Mouse (Mus musculus) neutrophil, adult 5-6 weeks (primary cell): ENCODE data around the gene Pfn1. TPM values are rescaled to one million over a fixed set of nuclear protein-coding genes. Genes with fewer than 3 reads are reported as not detected.

Source experiments
- ATAC-seq: fragments of 151-379, 151-347 bp; 2 replicates; pipeline ENCODE4 v1.8.0; 2017; ENCODE audit warnings: mild to moderate bottlenecking, moderate TSS enrichment; ENCODE audit not compliant: insufficient number of reproducible peaks, poor library complexity, low FRiP score, severe bottlenecking; ENCODE audit errors: extremely low read depth
- total RNA-seq: library from RNA; stranded (forward); fragments of 200-1000 nt; gene quantifications from 2 replicates; pipeline ENCODE4 v1.2.3, GENCODE M21; 2017

Gene Pfn1
- total RNA-seq, 1 experiment from 2014 or later, result 683 TPM

DNA sequence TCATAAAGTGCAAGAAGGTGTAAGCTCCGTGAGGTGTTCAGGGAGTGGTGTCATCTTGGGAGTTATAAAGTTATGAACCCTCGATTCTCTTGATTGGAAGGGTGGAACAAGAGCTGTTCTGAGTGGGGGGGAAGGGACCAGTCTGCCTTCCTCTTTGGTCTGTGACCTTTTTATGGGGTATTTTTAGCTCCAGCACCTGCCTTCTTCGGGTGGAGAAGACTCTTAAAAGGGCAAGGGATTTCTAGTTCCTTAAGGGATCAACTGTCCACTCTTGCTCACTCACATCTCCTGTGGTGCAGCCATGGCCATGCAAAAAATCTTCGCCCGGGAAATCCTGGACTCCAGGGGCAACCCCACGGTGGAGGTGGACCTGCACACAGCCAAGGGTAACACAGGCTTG, 3.1 kb upstream of the Pfn1 start:
- no peak for ATAC-seq

DNA sequence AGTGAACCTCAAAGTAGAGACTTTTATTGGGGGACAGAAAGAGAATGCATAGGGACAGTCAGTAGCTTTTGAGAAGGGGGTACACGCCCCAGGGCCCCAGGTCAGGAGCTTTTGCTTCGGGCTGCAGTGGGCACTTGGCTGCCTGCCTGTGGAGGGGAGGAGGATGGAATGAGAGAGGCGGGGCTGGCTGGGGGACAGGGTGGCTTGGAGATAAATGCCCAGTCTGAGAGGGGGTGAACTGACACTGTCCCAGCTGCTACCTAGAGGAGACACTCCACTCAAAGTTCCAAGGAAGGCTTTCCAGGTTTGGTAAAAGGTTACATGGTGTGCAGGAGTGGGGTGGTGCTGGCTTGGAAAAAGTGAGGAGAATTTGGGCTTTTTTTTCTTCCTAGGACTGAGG, 2.5 kb upstream of the Pfn1 start, which contains the start of gene Eno3:
TSS of gene Eno3 (plus strand) at position 239 of the 400 bp plus-strand sequence.
- ATAC-seq, result no peak

DNA sequence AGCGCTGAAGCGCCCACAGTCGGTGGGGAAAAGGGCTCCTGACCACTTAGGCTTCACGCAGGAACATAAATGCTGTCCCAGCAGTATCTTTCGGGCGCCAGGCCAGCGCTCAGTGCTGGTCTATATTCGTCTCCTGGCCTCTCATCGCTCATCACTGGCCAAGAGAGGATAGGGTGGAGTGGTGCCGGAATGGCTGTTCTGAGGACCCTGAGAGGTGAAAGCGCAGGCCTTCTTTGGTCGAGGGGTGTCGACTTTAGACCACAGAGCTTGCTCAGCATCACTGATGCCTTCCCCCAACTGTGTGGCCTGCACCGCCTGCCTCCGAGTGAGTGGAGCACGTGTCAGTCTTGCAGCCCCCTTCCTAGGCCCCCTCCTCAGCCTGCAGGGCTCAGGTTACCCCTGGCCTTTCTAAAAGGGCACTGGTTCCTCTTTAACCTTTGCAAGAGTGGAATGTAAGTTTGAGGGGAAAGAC, 2.0 kb upstream of the Pfn1 start:
- no peak for ATAC-seq

DNA sequence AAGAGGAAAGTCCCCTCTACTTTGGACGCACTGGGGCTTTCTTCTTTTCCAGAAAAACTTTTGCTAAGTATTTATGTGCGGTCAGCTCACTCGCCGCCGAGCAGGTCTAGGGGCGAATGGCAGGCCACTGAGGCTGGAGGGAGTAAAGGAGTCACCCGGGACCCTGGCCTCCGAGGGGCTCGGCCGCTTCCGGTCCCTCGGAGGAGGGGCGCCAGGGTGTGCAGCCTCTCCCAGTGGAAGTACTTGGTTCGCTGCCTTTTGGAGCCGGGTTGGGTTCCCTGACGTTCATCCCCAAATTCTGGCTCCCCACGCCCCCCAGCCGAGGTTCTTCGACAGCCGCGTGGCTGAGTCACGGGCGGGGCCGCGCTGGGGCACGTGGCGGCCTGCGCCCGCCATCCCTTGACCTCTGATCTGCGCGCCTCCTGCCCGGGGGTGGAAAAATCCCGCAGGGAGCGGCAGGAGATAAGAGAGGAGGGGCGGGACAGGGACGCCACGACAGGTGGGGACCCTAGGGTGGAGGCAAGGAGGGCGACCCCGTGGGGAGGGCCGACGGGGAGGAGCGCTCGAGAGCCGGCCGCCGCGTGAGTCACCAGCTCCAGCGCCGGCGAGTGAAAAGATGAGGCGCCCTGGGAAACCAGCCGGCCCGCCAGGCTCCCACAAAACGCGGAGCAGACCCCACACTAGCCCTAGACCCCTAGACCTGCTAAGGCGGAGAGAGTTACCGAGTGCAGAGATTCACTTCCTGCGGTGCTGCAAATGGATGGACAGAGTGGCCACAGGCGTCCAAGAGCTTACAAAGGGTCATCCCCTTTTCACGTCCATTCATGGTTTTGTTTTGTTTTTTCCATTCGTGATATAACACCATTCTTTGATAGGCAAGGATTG, 1.4 kb upstream of the Pfn1 start:
- ATAC-seq, result no peak

DNA sequence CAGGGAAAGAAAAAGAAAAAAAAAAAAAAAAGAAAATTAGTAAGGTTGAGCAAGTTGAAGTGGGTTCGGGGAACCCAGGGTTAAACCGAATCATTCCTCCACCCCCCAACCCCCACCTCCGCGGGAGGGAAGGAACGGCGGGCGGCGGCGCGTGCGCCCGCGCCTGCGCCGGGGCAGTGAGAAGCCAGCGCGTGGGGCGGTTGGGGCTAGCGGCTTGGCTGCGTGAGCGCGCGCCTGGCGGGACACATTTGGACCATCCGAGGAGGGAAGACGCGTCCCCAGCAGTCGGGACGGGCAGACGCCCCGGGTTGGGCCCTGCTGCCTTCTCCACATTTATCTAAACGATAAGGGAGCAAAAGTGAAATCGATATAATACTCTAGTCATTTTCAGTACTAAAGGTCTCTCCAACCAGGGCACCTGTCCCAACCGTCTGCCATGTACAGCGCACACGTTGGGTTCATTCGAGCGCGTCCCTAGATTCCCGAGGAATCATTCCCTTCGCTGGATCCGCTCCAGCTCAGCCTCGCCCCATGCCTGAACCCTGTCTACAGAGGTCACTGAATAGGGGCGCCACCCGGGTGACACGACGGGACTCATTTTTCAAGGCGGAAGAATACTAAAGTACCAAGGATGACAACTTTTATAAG, 603 bp upstream of the Pfn1 start:
- no peak for ATAC-seq

DNA sequence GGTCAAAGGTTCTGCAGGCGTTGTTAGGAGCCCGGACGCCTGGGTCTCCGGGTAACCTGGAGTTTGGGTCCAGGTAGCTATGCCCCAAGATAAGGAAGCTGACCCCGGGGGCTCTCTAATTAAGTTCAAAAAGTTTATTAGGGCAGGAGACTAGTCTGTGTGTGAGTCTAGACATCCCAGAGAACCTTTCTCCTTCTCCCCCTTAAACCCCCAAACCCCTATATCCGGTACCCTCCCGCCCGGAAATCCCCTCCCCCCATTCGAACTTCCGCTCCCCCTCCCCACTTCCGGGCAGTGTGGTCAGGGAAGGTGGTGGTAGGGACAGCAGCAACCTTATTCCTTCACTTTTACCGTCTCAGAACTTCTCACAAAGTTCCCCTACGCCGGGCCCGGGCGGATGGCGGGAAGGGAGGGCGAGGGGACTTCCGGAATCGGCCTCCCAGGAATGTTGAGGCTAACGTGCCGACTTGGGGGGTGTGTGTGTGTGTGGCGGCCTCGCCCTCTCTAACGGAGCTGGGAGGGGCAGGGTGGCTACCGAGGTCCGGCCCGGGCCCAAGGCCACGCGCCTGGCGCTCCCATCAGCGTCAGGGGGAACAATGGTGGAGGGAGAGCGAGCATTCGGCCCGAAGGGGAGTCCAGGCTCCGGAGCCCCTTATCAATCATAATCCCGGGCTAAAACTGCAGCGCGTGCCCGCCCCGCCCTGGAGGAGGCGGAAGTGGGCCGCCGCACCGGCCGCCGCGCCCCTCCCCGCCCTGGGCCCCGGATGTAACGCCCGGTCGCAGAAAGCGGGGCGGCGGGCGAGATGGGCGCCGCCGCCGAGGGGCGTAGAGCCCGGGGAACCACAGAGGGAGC, 873 bp downstream of the Pfn1 start:
- ATAC-seq, result no peak

DNA sequence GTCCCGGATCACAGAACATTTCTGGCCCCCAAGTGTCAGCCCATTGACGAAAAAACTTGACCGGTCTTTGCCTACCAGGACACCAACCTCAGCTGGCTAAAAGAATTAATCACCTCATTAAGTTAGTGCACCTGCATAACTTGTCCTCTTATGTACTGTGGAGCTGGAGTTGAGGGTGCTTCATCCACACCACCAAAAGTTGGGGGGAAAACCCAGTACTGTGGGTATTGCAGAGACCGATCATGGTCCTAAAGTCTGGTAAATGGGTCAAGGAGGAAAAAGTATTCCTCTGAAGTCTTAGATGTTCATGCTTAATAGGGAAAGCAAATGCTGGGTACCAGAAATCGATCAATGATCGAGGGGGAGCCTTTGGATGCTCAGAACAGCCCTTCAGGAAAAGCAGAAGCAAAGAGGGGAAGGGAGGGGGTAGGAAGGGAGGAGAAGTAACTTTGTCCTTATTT, 1.5 kb downstream of the Pfn1 start:
- ATAC-seq, result peak; percentile 14; the same call in 1 of the 2 replicates

DNA sequence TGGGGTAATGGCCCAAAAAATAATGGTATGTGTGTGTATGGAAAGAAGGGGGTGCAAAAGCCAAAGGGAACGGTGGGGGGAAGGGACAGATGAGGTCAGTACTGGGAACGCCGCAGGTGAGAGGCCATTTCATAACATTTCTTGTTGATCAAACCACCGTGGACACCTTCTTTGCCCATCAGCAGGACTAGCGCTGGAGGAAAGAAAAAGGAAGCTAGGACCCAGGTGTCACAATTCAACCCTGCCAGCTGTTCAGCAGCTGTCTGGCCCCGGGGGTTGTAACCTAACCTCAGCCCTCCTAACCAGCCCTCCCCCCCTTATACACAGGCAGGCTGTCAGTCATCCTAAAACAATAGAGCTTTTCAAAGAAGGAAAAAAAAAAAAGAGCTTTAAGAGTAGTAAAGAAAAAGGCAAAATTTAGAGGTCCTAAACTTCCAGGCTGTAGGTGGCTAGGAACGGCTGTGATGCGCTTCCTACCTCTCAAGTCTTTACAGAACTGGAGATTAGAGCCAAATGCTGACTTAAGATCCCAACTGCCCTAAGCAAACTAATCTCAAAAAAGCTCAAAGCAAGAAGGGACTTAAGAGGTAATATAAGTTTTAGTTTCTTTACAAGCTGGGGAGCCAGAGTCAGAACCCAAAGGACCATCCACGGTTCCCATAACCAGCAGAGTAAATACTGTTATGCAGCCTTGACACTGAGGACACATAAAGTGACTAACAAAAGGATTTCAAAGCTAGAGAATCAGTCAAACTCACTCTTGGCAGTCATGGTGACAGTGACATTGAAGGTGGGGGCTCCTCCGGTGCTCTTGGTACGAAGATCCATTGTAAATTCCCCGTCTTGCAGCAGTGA, 2.2 kb downstream of the Pfn1 start:
- ATAC-seq, result no peak

DNA sequence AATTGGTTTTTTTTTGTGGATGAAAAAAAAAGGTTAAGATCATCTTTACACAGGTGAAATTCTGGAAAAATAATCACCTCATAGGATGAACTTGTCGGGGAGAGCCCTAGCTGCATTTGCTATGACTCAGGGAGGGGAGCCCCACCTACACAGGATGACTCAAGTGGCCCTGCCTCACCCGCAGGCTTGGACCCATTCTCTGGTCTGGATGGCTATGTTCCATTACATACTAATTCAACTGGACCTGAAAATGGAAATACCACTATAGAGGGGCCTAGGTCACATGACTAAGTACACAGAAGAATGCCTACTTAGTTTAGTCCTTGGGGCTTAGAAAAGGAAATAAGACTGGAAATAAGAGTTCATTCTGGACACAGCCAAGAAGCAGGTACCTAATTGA, 3.1 kb downstream of the Pfn1 start:
- ATAC-seq, result no peak

DNA sequence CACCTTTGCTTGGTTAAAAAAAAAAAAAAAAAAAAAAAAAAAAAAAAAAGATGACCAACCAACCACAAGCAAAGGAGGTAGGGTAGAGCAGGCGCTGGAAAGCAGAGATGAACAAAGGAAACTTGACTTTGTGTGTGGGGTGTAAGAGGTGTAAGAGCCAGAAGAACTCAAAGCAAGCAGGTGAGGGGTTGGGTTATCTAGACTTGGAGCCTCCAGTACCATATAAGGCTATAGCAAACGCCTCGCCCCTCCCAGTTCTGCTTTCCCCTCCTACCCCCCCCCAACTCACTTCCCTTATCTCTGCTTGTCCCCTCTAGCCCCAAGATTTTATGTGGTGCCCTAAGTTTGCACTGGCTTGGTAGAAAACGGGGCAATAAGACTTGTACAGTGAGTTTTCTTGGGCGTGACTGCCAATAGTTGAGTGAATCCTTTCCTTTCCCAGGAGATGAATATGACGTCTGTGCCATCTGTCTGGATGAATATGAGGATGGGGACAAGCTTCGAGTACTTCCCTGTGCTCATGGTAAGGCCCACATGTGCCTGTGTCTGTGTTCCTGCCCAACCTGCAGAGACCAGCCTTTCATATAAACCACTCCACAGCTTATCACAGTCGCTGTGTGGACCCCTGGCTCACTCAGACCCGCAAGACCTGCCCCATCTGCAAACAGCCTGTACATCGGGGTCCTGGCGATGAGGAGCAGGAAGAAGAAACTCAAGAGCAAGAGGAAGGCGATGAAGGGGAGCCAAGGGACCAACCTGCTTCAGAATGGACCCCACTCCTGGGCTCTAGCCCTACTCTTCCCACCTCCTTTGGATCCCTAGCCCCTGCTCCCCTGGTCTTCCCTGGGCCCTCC, 3.9 kb downstream of the Pfn1 start:
- ATAC-seq, result peak; percentile 31; the same call in 1 of the 2 replicates

DNA sequence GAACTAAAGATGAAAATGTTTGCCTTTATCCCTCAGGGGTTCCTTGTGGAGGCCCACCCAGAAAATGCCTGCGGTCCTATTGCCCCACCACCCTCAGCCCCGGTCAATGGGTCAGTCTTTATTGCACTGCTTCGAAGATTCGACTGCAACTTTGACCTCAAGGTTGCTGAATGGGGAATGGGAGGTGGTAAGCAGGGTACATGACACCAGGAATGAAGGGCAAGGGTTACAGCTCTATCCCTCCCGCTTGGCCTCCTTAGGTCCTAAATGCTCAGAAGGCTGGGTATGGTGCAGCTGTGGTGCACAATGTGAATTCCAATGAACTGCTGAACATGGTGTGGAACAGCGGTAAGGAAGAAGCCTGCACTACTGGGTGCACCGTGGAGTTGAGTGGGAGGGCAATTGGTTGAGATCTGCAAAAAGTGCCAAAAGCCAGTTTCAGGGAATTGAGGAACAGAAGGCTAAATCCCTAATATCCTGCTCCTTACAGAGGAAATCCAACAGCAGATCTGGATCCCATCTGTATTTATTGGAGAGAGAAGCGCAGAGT, 5.2 kb downstream of the Pfn1 start:
- no peak for ATAC-seq

DNA sequence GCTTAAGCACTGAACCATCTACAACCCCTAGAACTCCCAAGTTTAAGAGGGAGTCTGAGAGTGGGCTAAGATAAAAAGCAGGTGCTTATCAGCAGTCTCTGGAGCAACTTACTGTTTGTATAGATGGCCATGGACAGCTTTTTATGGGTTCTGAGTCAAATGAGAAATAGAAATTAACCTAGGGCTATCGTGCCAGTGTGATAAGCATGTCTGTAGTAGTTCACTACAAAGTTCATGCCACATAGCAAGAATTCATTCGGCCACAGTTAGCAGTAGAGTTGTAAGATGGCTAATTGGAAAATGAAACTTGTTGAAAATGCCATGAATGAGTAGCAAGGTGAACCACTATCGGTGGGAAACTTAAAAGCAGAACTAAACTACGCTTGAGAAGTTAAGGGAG, 5.9 kb downstream of the Pfn1 start:
- ATAC-seq, result no peak

DNA sequence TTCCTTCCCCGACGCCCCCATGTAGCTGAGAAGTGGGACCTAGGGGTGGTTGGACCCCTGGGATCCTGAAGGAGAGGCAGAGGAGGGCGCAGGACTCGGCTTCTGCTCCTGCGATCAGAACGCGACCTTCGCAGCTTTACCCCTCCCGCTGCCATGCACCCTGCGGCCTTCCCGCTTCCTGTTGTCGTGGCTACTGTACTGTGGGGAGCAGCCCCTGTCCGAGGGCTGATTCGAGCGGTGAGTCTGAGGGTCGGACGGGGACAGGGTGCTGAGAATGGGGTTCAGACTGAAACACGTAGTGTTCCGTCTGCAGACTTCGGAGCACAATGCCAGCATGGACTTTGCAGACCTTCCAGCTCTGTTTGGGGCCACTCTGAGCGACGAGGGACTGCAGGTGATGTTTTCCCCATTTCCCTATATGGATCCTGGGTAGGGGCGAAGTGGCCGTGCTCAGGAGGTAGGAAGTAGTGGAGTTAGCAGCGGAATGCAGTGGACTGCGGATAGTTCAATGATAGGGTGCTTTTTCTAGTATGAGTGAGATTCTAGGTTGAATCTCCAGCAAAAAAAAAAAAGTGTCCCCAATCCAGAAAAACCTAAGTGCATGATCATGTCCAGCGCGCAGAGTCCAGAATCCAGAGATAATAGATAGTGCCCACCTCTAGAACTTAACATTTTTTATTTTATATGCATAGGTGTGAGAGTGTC, 6.6 kb downstream of the Pfn1 start:
- ATAC-seq, result no peak

DNA sequence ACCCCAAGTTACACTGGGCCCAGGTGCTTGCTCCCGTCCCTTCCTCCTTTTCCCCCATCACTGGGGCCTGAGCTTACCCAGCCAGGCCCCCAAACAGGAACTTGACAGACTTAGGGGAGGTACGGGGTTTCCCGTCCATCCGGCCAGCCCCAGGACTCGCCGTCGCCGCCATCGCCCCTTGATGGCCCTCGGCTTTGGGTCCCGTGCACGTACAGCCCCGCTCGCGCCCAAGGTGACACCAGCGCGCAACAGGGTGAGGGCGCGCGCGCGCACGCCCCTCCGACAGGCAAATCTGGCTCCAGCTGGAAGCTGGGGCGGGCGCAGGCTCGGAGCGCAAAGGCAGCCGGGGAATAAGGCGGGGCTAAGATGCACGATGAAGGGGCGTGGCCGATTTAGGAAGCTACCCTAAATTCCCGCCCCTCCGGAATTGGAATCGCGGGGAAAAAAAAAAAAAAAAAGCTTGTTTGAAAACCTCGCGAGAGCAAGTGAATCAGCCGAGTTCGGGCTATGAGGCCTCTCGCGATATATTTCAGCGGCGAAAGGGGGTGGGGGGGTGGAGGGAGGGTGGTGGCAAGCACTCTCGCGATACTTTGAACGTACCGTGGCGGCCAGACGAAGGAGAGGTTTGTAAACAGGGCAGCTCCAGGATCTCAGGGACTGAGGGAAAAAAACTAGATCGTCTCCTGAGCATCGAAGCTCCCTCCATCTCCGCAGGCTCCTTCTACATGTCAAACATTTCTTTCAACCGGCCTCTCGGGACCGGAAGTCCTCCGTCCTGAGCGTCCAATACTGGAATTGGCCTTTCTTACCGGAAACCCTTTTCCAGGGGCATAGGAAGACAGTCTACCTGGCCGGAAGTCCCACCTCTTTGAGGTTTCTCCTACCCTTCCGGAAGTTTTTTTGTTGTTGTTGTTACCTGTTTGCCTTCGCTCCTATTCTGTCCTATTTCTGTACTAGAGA, 7.5 kb downstream of the Pfn1 start, which contains the start of the genes Rnf167 and Slc25a11:
TSS of gene Rnf167 (plus strand) at position 545 of the 960 bp plus-strand sequence.
TSS of gene Slc25a11 (minus strand) at position 789 of the 960 bp plus-strand sequence.
- ATAC-seq, result peak; percentile 67

DNA sequence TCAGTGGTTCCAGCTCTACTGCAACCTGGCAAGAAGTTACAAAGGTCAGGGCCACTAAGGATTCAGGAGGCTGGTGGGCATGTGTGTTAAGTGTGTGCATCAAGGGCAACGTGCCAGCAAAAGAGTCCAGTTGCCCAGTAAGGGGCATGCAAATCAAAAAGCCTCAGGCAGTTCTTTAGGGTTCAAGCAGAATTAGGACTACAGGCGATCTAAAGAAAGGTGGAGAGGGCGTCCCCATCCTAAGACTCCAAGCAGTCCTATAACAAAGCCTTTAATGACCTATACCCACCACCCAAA, 8.2 kb downstream of the Pfn1 start:
- ATAC-seq, result no peak
